Mouse (Mus musculus): ENCODE data around the gene Serpina3a. TPM values are rescaled to one million over a fixed set of nuclear protein-coding genes. Genes with fewer than 3 reads are reported as not detected.
"Not testable (repeated sequence)": the region's sequence is repeated elsewhere in the genome, so short reads cannot be mapped to it uniquely, and the experiment has no call there.

Serpina3a gene
- not detected for total RNA-seq (2021)
- long read RNA-seq, experiment 1, result 0 reads
- long read RNA-seq, experiment 2, result 0 reads

DNA sequence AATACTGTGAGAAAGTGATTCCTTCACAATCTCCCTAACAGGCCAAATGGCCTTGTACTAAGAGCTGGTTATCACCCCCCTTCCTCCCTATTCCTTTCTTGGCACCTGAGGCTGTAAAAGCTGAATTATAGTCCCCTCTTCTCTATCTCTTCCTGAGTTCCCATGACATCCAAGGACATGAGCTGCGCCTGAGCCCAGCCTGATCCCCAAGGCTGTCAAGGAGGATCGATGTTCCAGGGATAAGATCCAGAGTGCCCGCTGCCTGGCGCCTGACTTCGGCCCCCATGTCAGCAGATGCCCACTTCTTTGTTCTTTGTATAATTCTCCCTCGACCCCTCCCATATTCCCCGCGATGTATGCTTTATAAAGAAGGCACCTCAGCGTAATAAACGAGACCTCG is at the start of gene Serpina3a:
Gene Serpina3a, plus strand, starts transcription at position 392 of the 400 bp plus-strand sequence.
- DNase-seq (ENCODE audit: low spot score), result not testable (repeated sequence)

DNA sequence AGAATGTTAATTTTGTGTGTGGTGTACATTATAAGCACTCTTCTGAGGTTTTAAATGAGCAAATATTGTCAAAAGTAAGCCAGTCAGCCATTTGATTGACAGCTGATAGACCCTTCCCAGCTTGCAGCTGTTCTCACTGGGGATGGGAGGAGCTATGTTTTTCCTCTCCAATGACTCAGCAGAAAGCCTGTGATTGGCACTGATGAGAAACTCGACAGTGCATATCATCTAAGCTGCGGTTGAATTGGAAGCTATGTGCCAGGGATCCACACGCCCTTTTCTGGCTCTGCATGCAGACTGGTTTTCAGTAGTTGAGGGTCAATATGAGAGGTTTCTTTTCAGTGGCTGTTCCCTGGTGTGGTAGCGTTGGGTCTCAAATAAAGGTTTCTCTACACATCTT is 48.0 kb upstream of the Serpina3a start:
- no peak for DNase-seq (ENCODE audit: low spot score)

DNA sequence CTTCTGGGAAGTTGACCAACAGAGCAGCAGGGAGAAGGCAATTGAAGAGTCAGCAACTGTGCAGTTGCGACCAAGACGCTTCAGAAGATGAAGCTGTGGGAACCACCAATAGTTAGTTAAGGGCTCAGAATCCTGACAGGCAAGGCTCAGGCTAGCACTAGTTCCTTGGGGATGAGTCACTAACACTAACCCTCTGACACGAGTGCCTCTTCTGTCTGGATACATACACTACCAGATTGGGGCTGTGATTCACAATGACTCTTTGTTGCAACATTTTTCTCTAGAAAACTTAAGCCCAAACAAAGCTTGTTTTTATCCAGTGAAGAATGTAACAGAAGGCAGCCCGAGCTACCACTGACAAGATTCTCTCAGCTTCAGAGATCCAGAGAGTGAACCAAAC is 47.5 kb upstream of the Serpina3a start:
- no peak for DNase-seq (ENCODE audit: low spot score)

DNA sequence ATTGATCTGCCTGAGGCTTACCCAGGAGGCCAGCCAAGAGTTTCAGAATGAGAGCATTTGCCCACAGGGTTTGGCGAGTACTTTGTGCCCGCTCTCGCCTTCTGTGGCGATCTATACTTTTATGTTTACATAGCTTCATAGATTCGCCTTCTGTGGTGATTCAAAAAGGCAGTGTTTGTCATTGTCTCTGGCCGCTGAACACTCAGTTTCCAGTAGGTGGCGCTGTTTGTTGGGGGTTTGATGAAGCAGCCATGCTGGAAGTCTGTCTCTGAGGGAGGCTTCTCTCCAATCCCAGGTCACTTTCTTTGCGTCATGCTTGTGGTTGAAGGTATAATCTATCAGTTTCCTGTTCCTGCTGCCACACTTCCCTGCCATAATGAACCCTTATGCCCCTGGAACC is 46.3 kb upstream of the Serpina3a start:
- peak; percentile 66 for DNase-seq (ENCODE audit: low spot score)

DNA sequence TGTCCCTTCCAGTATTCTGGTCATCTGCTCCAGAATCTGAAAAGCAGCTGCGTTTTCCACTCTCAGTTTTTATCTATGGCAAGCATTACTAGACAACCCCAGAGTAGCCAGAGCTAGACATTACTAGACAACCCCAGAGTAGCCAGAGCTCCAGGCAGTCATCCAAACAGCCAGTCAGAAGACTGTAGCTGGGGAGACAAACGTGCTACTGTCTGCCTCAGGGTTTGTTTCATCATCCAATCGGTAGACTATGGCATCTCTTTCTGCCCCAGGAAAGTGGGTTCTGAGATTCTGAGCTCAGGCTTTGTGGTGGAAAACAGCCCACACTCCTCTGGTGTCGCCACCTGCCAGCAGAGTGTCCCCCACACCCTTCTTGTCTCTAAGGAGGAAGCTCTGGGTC is 45.0 kb upstream of the Serpina3a start:
- DNase-seq (ENCODE audit: low spot score), result peak; percentile 58

DNA sequence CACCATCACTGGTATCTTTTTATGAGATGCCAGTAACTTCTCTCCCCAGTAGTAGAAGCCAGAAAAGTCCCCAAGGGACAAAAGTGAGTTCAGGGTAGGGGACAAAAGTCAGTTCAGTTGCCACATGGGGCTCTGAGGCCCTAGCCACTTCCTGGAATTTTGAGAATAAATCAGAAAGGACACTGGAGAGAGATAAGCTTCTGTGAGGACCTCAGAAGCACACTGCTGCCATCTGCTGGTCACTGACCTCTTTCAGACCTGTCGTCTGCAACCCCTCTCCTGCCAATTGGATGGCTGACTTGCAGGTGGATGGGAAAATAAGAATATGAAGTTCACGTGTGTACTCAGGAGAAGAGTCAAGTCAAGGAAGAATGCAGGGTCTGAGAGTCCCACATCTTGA is 42.9 kb upstream of the Serpina3a start:
- peak; percentile 69 for DNase-seq (ENCODE audit: low spot score)

DNA sequence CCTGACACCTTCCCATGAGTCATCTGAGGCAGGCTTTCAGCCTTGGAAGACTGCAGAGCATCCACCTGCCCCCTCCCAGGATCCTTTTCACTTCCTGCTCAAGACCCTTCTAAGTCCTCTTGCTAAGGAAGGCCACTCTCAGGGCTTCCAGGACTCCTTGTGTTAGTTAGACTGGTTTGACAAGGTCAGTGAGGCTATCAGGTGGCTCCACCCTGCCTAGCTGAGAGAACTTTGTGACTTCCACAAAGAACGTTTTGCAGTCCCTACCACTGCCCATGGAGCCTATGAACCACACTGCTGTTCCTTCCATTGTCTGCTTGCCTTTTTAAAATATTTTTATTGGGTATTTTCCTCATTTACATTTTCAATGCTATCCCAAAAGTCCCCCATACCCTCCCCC is 40.8 kb upstream of the Serpina3a start:
- no peak for DNase-seq (ENCODE audit: low spot score)

DNA sequence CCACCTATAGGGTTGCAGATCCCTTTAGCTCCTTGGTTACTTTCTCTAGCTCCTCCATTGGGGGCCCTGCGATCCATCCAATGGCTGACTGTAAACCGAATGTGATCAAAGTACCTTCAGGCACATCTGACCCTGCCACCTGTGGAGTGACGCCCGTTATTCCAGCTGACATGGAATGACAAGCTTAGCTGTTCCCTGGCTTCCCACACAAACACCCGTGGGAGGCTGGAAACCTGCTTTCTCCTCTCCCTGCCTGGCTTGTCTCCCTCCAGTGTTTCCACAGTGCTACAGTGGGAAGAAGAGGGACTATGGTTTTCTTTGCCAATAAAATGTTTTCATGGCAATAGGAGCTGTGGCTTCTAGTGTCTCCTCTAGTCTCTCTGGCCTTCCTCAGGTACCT is 40.2 kb upstream of the Serpina3a start:
- no peak for DNase-seq (ENCODE audit: low spot score)

DNA sequence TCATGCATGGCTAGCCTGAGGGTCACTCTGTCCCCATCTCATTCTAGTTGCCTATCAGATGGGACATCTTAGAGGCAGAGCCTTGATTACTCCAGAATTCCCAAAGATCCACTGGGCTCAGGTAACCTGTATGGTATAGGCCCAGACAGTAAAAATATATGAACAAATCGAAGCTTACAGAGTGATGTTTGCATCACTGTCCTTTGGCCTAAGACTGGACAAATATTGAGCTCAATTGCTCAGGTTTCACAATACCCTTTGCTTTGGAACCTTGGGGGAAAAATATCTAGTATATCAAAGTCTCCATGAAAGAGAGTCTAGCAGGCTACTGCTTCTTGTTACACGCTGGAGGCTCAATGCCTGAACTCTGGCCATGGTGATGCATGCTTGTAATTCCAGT is 22.4 kb upstream of the Serpina3a start:
- DNase-seq (ENCODE audit: low spot score), result no peak

DNA sequence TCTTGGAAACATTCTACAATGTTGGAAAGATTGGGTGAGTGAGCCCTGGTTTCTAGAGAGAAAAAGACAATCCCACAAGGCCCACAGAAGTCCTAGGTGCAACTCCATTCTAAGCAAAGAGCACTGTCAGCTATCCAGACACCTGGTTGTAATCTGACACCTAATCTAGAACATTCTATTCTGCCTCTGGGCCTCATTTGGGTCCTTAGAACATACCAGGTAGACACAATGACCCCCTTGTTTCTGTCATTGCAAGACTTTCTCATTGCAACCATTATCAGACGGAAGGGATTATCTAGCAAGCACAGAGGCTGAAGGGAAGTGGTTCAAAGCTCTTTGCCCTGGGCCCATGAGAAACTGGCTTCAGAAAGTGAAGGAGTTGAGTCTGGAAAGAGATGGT is 21.2 kb upstream of the Serpina3a start:
- no peak for DNase-seq (ENCODE audit: low spot score)

DNA sequence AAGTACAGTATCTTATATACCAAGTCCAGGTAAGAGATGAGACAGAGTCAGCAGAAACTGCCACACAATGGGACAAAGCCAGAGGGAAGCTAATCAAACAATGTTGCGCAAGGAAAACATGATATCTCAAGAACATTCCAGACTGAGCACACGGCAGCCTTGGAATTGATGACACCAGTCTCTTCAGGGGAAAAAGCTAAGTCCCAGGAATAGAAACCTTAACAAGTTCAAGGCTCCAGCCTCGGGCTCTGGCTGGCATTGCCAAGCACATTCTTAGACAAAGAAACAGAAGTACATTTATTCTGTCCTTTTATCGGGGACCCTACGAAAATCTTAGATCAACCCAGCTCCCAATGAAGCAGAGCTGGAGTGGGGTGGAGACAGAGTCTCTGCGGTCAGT is 11.8 kb upstream of the Serpina3a start, which contains the start of gene Serpina5:
Gene Serpina5, plus strand, starts transcription at position 346 of the 400 bp plus-strand sequence.
- DNase-seq (ENCODE audit: low spot score), result no peak

DNA sequence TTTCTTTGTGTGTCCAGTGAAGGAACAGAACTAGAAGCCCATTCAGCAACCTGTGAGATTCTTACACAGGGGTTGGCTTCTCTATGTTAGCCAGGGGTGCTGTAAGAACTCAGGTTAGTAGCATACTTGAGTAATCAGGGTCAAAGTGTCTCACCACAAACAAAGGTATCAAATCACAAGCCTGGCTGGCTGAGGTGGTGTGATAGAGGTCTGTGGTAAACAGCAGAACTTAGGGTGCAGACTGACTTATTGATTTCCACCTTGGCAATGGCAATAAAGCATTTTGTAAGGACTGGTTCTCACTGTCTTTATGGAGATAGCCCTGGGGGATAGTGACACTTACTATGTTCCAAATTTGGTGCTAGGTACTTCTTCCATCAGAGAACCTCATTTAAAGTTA is 6.7 kb upstream of the Serpina3a start:
- DNase-seq (ENCODE audit: low spot score), result no peak

DNA sequence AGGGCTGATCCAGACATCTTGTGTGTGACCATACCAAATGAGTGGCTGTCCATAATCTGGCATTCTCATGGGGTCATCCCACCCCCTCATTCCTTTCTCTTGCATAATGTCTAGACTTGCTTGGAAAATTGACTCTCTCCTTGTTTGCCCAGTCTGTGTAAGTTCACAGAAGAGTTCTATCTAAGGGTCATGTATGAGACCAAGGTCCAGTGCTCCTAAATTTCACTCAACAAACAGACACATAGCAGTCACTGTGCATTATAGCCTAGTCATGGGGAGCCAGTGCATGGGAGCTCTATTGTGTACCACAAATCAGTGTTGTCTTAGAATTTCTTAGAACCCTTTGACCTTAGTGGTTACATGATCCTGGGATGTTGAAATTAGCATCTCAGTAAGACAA is 5.6 kb upstream of the Serpina3a start:
- no peak for DNase-seq (ENCODE audit: low spot score)

DNA sequence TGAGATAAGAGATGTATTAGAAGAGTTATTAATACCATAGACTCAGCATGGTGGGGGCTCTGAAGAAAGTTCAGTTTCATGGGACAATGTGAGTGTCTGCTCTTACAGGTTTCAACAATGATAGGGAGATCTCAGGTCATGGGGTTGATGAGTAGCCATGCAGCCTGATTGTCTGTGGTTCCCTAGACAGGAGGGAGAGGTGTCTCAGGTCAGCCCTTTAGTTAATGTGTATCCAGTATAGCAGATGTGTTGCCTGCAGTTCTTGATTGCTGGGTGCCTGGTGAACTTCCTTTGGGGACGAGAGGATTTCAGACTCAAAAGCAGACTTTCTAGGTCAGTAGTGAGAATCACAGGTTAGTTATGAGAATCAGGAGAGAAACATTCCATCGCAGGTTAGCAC is 4.0 kb upstream of the Serpina3a start:
- no peak for DNase-seq (ENCODE audit: low spot score)

DNA sequence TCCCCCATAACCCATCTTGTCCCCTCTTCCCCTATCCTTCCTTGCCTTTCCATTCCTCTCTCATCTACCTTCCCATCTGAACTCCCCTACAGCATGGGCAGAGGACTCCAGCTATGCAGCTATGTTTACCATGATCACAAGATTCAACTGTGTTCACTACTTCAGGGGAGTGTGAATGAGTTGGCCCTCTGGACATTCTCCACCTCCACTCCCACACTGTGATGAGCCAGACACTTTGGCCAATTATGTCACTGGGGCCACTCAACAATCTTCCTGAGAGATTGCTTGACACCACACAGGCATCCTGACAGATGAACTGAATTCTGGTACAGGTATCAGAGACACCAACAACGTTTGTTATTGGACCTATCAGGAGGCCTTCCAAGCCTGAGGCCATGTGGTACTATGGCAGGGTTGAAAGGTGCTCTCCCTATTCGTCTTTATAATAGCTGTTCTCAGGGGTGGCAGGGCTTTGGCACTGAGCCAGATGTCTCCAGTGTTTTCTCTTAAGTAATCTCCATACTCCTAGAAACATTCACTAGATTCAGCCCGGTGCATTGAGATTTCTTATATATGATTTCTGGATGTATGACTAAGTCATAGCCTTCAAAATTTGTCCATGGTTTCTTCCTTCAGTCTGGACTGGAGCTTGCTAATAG is 2.5 kb downstream of the Serpina3a start:
- DNase-seq (ENCODE audit: low spot score), result no peak

DNA sequence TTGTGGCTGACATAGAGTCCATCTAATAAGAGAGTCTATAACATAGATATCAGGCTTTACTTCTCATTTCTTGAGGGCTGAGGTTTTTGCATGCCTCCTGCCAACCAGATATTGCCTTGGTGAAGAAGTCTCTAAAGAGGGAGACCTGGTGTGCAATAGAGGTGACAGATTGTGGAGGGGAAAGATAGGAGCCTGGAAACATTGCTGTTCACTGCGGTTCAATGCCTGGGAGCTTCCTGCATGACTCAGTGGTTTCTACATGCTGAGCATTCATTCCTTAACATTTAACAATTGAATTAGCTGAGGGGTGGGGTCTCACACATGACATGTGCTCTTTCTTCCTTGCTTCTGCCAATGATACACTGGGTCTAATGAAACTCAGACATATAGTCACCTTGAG is 10.6 kb downstream of the Serpina3a start:
- no peak for DNase-seq (ENCODE audit: low spot score)

DNA sequence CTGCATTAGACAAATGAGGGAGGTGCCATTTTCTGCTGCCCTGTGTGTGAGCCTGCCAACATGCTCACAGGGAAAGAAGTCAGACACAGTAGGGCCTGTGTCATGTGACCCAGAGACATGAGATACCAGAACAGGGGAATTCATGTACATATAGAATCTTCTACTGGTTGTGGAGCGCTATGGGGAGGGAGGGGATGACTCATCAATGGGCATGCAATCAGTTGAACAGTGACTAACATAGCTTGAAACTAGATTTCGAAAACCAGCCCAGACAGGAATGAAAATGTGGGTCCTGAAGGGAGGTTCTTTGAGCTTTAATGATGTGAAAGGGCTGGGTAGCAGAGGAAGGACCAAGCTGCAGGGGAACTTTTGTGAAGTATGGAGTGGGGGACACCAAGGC is 11.5 kb downstream of the Serpina3a start:
- DNase-seq (ENCODE audit: low spot score), result no peak

DNA sequence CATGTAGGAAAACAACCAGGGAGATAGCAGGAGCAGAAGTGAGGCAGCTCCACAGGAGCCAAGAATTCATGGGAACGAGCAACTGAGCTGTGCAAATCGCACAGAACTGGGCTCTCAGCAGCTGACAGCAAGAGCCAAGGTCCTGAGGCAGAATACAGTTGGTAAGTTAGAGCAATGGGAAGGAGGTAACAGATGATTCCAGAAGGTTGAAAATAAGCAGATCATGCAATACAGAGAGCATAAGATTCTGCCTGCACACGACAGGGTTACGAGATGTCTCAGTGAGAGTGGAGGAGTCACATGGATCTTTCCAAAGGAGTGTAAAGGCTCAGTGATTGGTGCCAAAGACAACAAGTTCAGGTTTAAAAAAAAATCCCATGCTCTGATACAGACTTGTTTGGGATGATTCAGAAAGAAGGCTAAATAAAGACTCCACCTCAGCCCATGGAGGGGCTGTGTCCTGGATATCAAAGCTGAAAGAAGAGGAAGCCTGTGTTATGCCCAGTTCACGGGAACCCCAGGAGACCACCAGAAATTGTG is 12.6 kb downstream of the Serpina3a start:
- no peak for DNase-seq (ENCODE audit: low spot score)

DNA sequence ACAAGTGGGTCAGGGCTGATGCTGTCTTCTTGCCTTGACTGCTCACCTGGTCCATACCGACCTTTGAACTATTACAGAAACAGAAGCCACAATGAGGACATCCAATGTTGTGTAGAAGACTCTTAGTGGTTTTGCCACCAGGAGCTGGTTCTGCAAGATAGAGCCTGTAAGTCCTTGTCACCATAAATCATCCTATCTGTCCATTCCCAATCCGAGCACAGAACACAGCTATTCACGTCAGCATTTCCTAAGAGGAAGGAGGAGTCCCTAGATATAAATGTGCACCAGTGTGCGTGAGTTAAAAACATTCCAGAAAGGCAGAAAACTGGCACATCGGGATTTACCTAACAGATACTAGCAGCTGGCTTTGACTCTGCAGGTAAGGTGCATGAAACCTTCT is 15.2 kb downstream of the Serpina3a start, which contains the start of gene Serpina3b:
Gene Serpina3b, plus strand, starts transcription at position 301 of the 400 bp plus-strand sequence.
- DNase-seq (ENCODE audit: low spot score), result no peak

DNA sequence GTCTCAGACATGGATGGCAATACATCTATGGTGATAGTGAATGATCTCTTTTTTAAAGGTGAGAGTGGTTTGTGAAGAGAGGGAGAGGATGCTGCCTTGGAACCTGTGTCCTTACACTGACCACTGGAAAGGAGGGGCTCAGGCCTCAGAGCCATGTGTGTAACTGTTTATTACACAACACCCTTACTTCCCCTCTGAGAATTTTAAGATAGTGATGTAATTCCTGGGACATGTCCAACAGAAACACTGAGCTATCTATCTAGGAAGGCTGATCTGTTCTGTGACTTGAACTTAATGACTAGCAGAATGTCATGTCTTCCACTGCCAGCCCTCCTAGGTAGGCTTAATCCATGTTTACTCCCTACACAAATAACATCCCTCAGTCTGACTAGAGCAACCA is 18.5 kb downstream of the Serpina3a start:
- DNase-seq (ENCODE audit: low spot score), result peak; percentile 37

DNA sequence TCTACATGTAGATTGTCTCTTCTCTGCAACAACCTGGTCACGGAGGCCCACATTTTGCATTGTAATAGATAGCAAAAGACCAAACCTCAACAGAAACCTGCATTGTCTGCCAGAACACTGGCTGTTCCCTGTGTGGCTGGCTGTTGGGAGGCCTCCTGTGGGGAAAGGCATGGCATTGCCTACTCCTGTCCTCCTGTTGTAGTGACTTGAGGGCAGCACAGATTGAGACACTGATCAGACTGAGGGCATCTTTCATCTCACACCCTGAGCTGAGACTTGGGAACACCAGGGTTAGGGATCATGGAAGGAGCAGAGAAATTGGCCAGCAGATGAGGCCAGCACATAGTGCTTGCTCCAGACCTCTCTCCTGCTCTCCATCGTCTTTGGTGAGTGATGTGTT is 25.7 kb downstream of the Serpina3a start:
- no peak for DNase-seq (ENCODE audit: low spot score)

DNA sequence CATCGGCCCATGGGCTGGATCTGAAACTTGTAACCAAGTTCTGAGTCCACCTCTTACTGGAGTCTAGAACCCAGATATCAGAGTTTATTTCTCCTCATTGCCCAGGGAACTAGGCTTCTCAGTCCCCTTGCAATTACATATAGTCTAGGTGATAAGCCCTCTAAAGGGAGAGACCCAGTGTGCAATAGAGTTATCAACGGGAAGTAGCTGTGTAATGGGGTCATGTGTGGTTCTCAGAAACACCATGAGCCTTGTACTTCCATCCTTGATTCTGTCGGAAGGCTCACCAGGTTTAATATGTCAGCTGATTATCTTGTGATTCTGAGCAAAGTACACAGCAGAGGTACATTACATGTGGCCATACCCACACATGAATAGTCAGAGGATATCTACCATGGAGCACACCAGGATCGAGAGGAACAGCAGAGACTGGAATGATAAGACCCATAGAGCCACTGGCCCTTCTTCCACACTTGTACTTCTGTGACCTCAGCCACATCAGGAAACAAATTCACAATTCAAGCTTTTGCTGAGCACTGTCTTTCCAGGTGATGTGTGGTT is 28.1 kb downstream of the Serpina3a start:
- DNase-seq (ENCODE audit: low spot score), result no peak

DNA sequence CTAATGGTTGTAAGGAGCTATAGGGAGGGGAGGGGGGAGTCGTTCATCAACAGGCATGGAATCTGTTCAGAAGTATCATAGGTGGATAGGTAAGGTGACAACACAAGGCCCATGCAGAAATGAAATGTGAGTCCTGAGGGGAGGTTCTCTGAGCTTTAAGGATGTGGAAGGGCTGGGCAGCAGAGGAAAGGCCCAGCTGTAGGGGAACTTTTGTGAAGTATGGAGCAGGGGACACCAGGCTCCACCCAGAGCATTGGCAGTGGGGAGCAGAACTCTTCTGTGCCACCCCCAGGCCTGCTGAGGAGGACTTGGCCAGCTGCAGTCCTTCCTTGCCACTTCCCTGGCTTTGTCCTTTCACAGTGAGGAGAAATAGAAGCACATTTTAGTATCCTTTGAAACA is 29.0 kb downstream of the Serpina3a start:
- DNase-seq (ENCODE audit: low spot score), result no peak
